Mouse (Mus musculus): ENCODE data around the gene Mki67. TPM values are rescaled to one million over a fixed set of nuclear protein-coding genes. Genes with fewer than 3 reads are reported as not detected.

The Mki67 gene
- 60.4 and 65.6 TPM in 2 replicates for polyA plus RNA-seq (2014; fragmentation: Nextera tagmentation; extraction: Ambion mirVana)

- no peaks in the 10 kb centered on the region for H3K36me3 ChIP-seq (replicated peaks; ENCODE audit: control insufficient read depth, insufficient read depth, low read depth, low read length)
- H3K9ac ChIP-seq (replicated peaks; ENCODE audit: low read length): peak within 1 kb of the TSS; percentile 95
- peak within 1 kb of the TSS; percentile 59 for H3K4me2 ChIP-seq (ENCODE audit: low read depth, low read length)
- H3K4me1 ChIP-seq (ENCODE audit: control insufficient read depth, insufficient read depth, low read length): no peaks in the 10 kb centered on the region
- no peaks in the 10 kb centered on the region for H3K9me3 ChIP-seq (replicated peaks; ENCODE audit: control insufficient read depth, low read length)
- H3K27me3 ChIP-seq (ENCODE audit: control insufficient read depth, insufficient read depth, low read length): no peaks in the 10 kb centered on the region
- peak within 1 kb of the TSS; percentile 97 for H3K4me3 ChIP-seq (ENCODE audit: low read depth, low read length)
- peak within 1 kb of the TSS; percentile 75 for H3K27ac ChIP-seq (replicated peaks; ENCODE audit: low read depth, low read length)
- DNase-seq (ENCODE audit: low spot score) (peak; percentile 37), ATAC-seq (replicated peaks; ENCODE audit: insufficient number of reproducible peaks, low FRiP score, low TSS enrichment, low read depth) (peak; percentile 65)
- under 1% methylated on average over 69 of the region's 82 CpGs for WGBS
Measured at GRCm38 (mm10) chr7:135715642-135716444, at the start of gene Mki67. Mki67 (minus strand) TSS chr7:135716361.

GRCm38 (mm10) chr7:135763311-135763710 lies 47.1 kb upstream of the Mki67 start:
- no peak for ATAC-seq (replicated peaks; ENCODE audit: insufficient number of reproducible peaks, low FRiP score, low TSS enrichment, low read depth)
- H3K4me3 ChIP-seq (ENCODE audit: low read depth, low read length): no peak overlapping the region

GRCm38 (mm10) chr7:135758754-135759510 lies 42.8 kb upstream of the Mki67 start:
- H3K9ac ChIP-seq (replicated peaks; ENCODE audit: low read length): no peak overlapping the region
- 81% methylated on average over 12 of the region's 12 CpGs for WGBS
- DNase-seq (ENCODE audit: low spot score) (no peak), ATAC-seq (replicated peaks; ENCODE audit: insufficient number of reproducible peaks, low FRiP score, low TSS enrichment, low read depth) (no peak)
- H3K27ac ChIP-seq (replicated peaks; ENCODE audit: low read depth, low read length): no peak overlapping the region
- no peaks in the 10 kb centered on the region for H3K9me3 ChIP-seq (replicated peaks; ENCODE audit: control insufficient read depth, low read length)
- no peaks in the 10 kb centered on the region for H3K27me3 ChIP-seq (ENCODE audit: control insufficient read depth, insufficient read depth, low read length)
- no peaks in the 10 kb centered on the region for H3K36me3 ChIP-seq (replicated peaks; ENCODE audit: control insufficient read depth, insufficient read depth, low read depth, low read length)
- H3K4me3 ChIP-seq (ENCODE audit: low read depth, low read length): no peak overlapping the region
- no peak overlapping the region for H3K4me2 ChIP-seq (ENCODE audit: low read depth, low read length)
- no peaks in the 10 kb centered on the region for H3K4me1 ChIP-seq (ENCODE audit: control insufficient read depth, insufficient read depth, low read length)

More at GRCm38 (mm10) chr7:135763311-135763710, 47.1 kb upstream of the Mki67 start:
- H3K4me2 ChIP-seq (ENCODE audit: low read depth, low read length): no peak overlapping the region
- no peak for DNase-seq (ENCODE audit: low spot score)
- no peaks in the 10 kb centered on the region for H3K9me3 ChIP-seq (replicated peaks; ENCODE audit: control insufficient read depth, low read length)
- no peaks in the 10 kb centered on the region for H3K36me3 ChIP-seq (replicated peaks; ENCODE audit: control insufficient read depth, insufficient read depth, low read depth, low read length)
- no peaks in the 10 kb centered on the region for H3K27me3 ChIP-seq (ENCODE audit: control insufficient read depth, insufficient read depth, low read length)
- no peak overlapping the region for H3K9ac ChIP-seq (replicated peaks; ENCODE audit: low read length)
- H3K27ac ChIP-seq (replicated peaks; ENCODE audit: low read depth, low read length): no peak overlapping the region
- WGBS: 70% methylated on average over 2 of the region's 2 CpGs
- no peaks in the 10 kb centered on the region for H3K4me1 ChIP-seq (ENCODE audit: control insufficient read depth, insufficient read depth, low read length)

- no peak overlapping the region for H3K4me2 ChIP-seq (ENCODE audit: low read depth, low read length)
- no peak for ATAC-seq (replicated peaks; ENCODE audit: insufficient number of reproducible peaks, low FRiP score, low TSS enrichment, low read depth)
- H3K36me3 ChIP-seq (replicated peaks; ENCODE audit: control insufficient read depth, insufficient read depth, low read depth, low read length): no peaks in the 10 kb centered on the region
- H3K9me3 ChIP-seq (replicated peaks; ENCODE audit: control insufficient read depth, low read length): no peaks in the 10 kb centered on the region
- 68% methylated on average over 4 of the region's 4 CpGs for WGBS
- H3K9ac ChIP-seq (replicated peaks; ENCODE audit: low read length): no peak overlapping the region
- no peak for DNase-seq (ENCODE audit: low spot score)
- H3K27ac ChIP-seq (replicated peaks; ENCODE audit: low read depth, low read length): no peak overlapping the region
- H3K4me1 ChIP-seq (ENCODE audit: control insufficient read depth, insufficient read depth, low read length): no peaks in the 10 kb centered on the region
- no peaks in the 10 kb centered on the region for H3K27me3 ChIP-seq (ENCODE audit: control insufficient read depth, insufficient read depth, low read length)
- H3K4me3 ChIP-seq (ENCODE audit: low read depth, low read length): no peak overlapping the region
Measured at GRCm38 (mm10) chr7:135758171-135758570, 42.0 kb upstream of the Mki67 start.

- Histone ChIP-seq H3K27me3 (ENCODE audit: control insufficient read depth, insufficient read depth, low read length) (no peaks in the 10 kb centered on the region), H3K9ac (replicated peaks; ENCODE audit: low read length) (no peak overlapping the region), H3K27ac (replicated peaks; ENCODE audit: low read depth, low read length) (no peak overlapping the region), H3K4me1 (ENCODE audit: control insufficient read depth, insufficient read depth, low read length) (no peaks in the 10 kb centered on the region), H3K4me2 (ENCODE audit: low read depth, low read length) (no peak overlapping the region), H3K4me3 (ENCODE audit: low read depth, low read length) (no peak overlapping the region), H3K9me3 (replicated peaks; ENCODE audit: control insufficient read depth, low read length) (no peaks in the 10 kb centered on the region), H3K36me3 (replicated peaks; ENCODE audit: control insufficient read depth, insufficient read depth, low read depth, low read length) (no peaks in the 10 kb centered on the region)
- WGBS: 88% methylated on average over 6 of the region's 6 CpGs
- no peak for DNase-seq (ENCODE audit: low spot score)
- no peak for ATAC-seq (replicated peaks; ENCODE audit: insufficient number of reproducible peaks, low FRiP score, low TSS enrichment, low read depth)
Measured at GRCm38 (mm10) chr7:135756984-135757586, 40.9 kb upstream of the Mki67 start.

GRCm38 (mm10) chr7:135748986-135749385 lies 32.8 kb upstream of the Mki67 start:
- no peaks in the 10 kb centered on the region for H3K27me3 ChIP-seq (ENCODE audit: control insufficient read depth, insufficient read depth, low read length)
- H3K9me3 ChIP-seq (replicated peaks; ENCODE audit: control insufficient read depth, low read length): no peaks in the 10 kb centered on the region
- no peak for DNase-seq (ENCODE audit: low spot score)
- ATAC-seq (replicated peaks; ENCODE audit: insufficient number of reproducible peaks, low FRiP score, low TSS enrichment, low read depth): no peak
- H3K9ac ChIP-seq (replicated peaks; ENCODE audit: low read length): no peak overlapping the region
- H3K4me3 ChIP-seq (ENCODE audit: low read depth, low read length): no peak overlapping the region
- no peak overlapping the region for H3K4me2 ChIP-seq (ENCODE audit: low read depth, low read length)
- WGBS: 70% methylated on average over 6 of the region's 6 CpGs
- no peaks in the 10 kb centered on the region for H3K4me1 ChIP-seq (ENCODE audit: control insufficient read depth, insufficient read depth, low read length)
- no peak overlapping the region for H3K27ac ChIP-seq (replicated peaks; ENCODE audit: low read depth, low read length)
- H3K36me3 ChIP-seq (replicated peaks; ENCODE audit: control insufficient read depth, insufficient read depth, low read depth, low read length): no peaks in the 10 kb centered on the region

- Histone ChIP-seq H3K27ac (replicated peaks; ENCODE audit: low read depth, low read length) (no peak overlapping the region), H3K9ac (replicated peaks; ENCODE audit: low read length) (no peak overlapping the region), H3K27me3 (ENCODE audit: control insufficient read depth, insufficient read depth, low read length) (no peaks in the 10 kb centered on the region), H3K4me1 (ENCODE audit: control insufficient read depth, insufficient read depth, low read length) (no peaks in the 10 kb centered on the region), H3K4me3 (ENCODE audit: low read depth, low read length) (no peak overlapping the region), H3K36me3 (replicated peaks; ENCODE audit: control insufficient read depth, insufficient read depth, low read depth, low read length) (no peaks in the 10 kb centered on the region), H3K9me3 (replicated peaks; ENCODE audit: control insufficient read depth, low read length) (no peaks in the 10 kb centered on the region), H3K4me2 (ENCODE audit: low read depth, low read length) (no peak overlapping the region)
- WGBS: 76% methylated on average over 2 of the region's 2 CpGs
- ATAC-seq (replicated peaks; ENCODE audit: insufficient number of reproducible peaks, low FRiP score, low TSS enrichment, low read depth): no peak
- DNase-seq (ENCODE audit: low spot score): no peak
Measured at GRCm38 (mm10) chr7:135747072-135747471, 30.9 kb upstream of the Mki67 start.

Measured in embryonic facial prominence, embryonic 11.5 days (tissue).